Mouse (Mus musculus): ENCODE data around the gene Elovl4. TPM values are rescaled to one million over a fixed set of nuclear protein-coding genes. Genes with fewer than 3 reads are reported as not detected.

The Elovl4 gene
- total and polyA plus RNA-seq, 3 experiments, result not detected

- TF ChIP-seq CTCF (IDR thresholded peaks at IDR 0.05 in 2 of 3, conservative IDR thresholded peaks at IDR 0.05 in 1 of 3; ENCODE audit: control insufficient read depth in 1 of 3, insufficient read depth in 1 of 3, low read depth in 2 of 3, low read length in 3 of 3, poor library complexity in 1 of 3, severe bottlenecking in 1 of 3), result peak; percentile 27 to 81 (median 47); a peak in 5 of 6 replicates
- TF ChIP-seq JUND (IDR thresholded peaks at IDR 0.05; ENCODE audit: low read depth, low read length), result no peak
- no peak for TF ChIP-seq MYC (IDR thresholded peaks at IDR 0.05; ENCODE audit: low read depth, low read length)
- TF ChIP-seq RAD21 (IDR thresholded peaks at IDR 0.05; ENCODE audit: low read depth, low read length), result peak; percentile 75
- no peak for TF ChIP-seq POLR2AphosphoS5 (IDR thresholded peaks at IDR 0.05; ENCODE audit: borderline replicate concordance, low read depth, low read length)
- peak; percentile 60 for TF ChIP-seq ZC3H11A (IDR thresholded peaks at IDR 0.05; ENCODE audit: low read depth, low read length)
- no peak for TF ChIP-seq KAT2A (conservative IDR thresholded peaks at IDR 0.05; ENCODE audit: low read depth, low read length)
- TF ChIP-seq TAL1 (IDR thresholded peaks at IDR 0.05; ENCODE audit: low read length), result no peak
- TF ChIP-seq POLR2AphosphoS2 (IDR thresholded peaks at IDR 0.05; ENCODE audit: low read length), result no peak
- TF ChIP-seq SIN3A (IDR thresholded peaks at IDR 0.05; ENCODE audit: low read length), result no peak
- peak; percentile 85 for TF ChIP-seq SMC3 (IDR thresholded peaks at IDR 0.05; ENCODE audit: low read depth, low read length)
- TF ChIP-seq MAFK (IDR thresholded peaks at IDR 0.05; ENCODE audit: borderline replicate concordance, low read depth, low read length), result no peak
- no peaks in the 10 kb centered on the region for H3K4me1 ChIP-seq (ENCODE audit: control insufficient read depth in 1 of 2, insufficient read depth in 2 of 2, low read length in 2 of 2)
- H3K27me3 ChIP-seq (ENCODE audit: control insufficient read depth in 1 of 2, insufficient read depth in 2 of 2, low read length in 2 of 2), result 0 out of 4 replicates have a peak, but pooled peaks cover 0 to under 1% of the 10 kb centered on the region in 2 experiments
- H3K4me3 ChIP-seq (ENCODE audit: control insufficient read depth in 1 of 2, insufficient read depth in 1 of 2, low read depth in 2 of 2, low read length in 2 of 2), result no peak overlapping the region
- no peak overlapping the region for H3K27ac ChIP-seq (ENCODE audit: control insufficient read depth, low read depth, low read length)
- H3K9me3 ChIP-seq (replicated peaks; ENCODE audit: insufficient read depth, low read length), result no peaks in the 10 kb centered on the region
- no peaks in the 10 kb centered on the region for H3K36me3 ChIP-seq (ENCODE audit: control insufficient read depth in 1 of 2, insufficient read depth in 2 of 2, low read length in 2 of 2)
- H3K9ac ChIP-seq (ENCODE audit: control insufficient read depth, low read depth, low read length, poor library complexity, severe bottlenecking), result no peak overlapping the region
- H3K79me2 ChIP-seq (ENCODE audit: control insufficient read depth, insufficient read depth, low read length, poor library complexity), result no peaks in the 10 kb centered on the region
- peak; percentile 67 for DNase-seq (ENCODE audit: low read depth, low spot score)
Observed at GRCm38 (mm10) chr9:83807562-83807961, 1.5 kb upstream of the Elovl4 start.

- Histone ChIP-seq H3K79me2 (ENCODE audit: control insufficient read depth, insufficient read depth, low read length, poor library complexity) (no peaks in the 10 kb centered on the region), H3K36me3 (ENCODE audit: control insufficient read depth in 1 of 2, insufficient read depth in 2 of 2, low read length in 2 of 2) (no peaks in the 10 kb centered on the region), H3K27me3 (ENCODE audit: control insufficient read depth in 1 of 2, insufficient read depth in 2 of 2, low read length in 2 of 2) (no peaks in the 10 kb centered on the region; a peak in 1 of 4 replicates), H3K27ac (ENCODE audit: control insufficient read depth, low read depth, low read length) (no peak overlapping the region), H3K4me3 (ENCODE audit: control insufficient read depth in 1 of 2, insufficient read depth in 1 of 2, low read depth in 2 of 2, low read length in 2 of 2) (no peak overlapping the region), H3K9me3 (replicated peaks; ENCODE audit: insufficient read depth, low read length) (no peaks in the 10 kb centered on the region), H3K4me1 (ENCODE audit: control insufficient read depth in 1 of 2, insufficient read depth in 2 of 2, low read length in 2 of 2) (no peaks in the 10 kb centered on the region), H3K9ac (ENCODE audit: control insufficient read depth, low read depth, low read length, poor library complexity, severe bottlenecking) (no peak overlapping the region)
- TF ChIP-seq EP300 (IDR thresholded peaks at IDR 0.05; ENCODE audit: low read depth in 1 of 2, low read length in 2 of 2), result no peak
- no peak for TF ChIP-seq GABPA (IDR thresholded peaks at IDR 0.05; ENCODE audit: low read depth, low read length)
- TF ChIP-seq MYC (IDR thresholded peaks at IDR 0.05; ENCODE audit: low read depth, low read length), result no peak
- no peak for TF ChIP-seq MAFK (IDR thresholded peaks at IDR 0.05; ENCODE audit: borderline replicate concordance, low read depth, low read length)
- no peak for TF ChIP-seq UBTF (IDR thresholded peaks at IDR 0.05; ENCODE audit: borderline replicate concordance, insufficient read depth, low read depth, low read length)
- TF ChIP-seq ZC3H11A (IDR thresholded peaks at IDR 0.05; ENCODE audit: low read depth, low read length), result no peak
- no peak for TF ChIP-seq HCFC1 (IDR thresholded peaks at IDR 0.05; ENCODE audit: low read depth, low read length)
- no peak for TF ChIP-seq MAZ (IDR thresholded peaks at IDR 0.05; ENCODE audit: low read depth, low read length)
- TF ChIP-seq POLR2AphosphoS5 (IDR thresholded peaks at IDR 0.05; ENCODE audit: borderline replicate concordance, low read depth, low read length), result no peak
- TF ChIP-seq MEF2A (IDR thresholded peaks at IDR 0.05; ENCODE audit: extremely low read depth, insufficient replicate concordance, low read depth, low read length, poor library complexity, severe bottlenecking), result no peak
- TF ChIP-seq CHD2 (IDR thresholded peaks at IDR 0.05; ENCODE audit: low read length), result no peak
- TF ChIP-seq RCOR1 (IDR thresholded peaks at IDR 0.05; ENCODE audit: low read depth, low read length), result no peak
- TF ChIP-seq JUND (IDR thresholded peaks at IDR 0.05; ENCODE audit: low read depth, low read length), result no peak
- TF ChIP-seq POLR2AphosphoS2 (IDR thresholded peaks at IDR 0.05; ENCODE audit: low read length), result no peak
- no peak for TF ChIP-seq TCF12 (IDR thresholded peaks at IDR 0.05; ENCODE audit: low read depth, low read length)
- DNase-seq (ENCODE audit: low read depth, low spot score), result no peak
Observed at GRCm38 (mm10) chr9:83805164-83805976, 707 bp downstream of the Elovl4 start.
